Mouse (Mus musculus) layer of hippocampus, adult 18-20 months (tissue): ENCODE measurements around the gene Lurap1. TPM values are rescaled to one million over a fixed set of nuclear protein-coding genes. Genes with fewer than 3 reads are reported as not detected.

Experiments
- DNase-seq, 2 experiments: peaks; one replicate each; pipeline ENCODE4 v3.0.0; 2022; ENCODE audit warnings: low spot score in 2 of 2
- total RNA-seq, 2 experiments: library from RNA; stranded (reverse); gene quantifications; 2 replicates each; pipeline ENCODE4 v1.2.3; 2021

The Lurap1 gene
- total RNA-seq, 2 experiments from 2014 or later = 22.9 to 24.6 TPM

- no peak for DNase-seq
Observed at GRCm38 (mm10) chr4:116162142-116162541, 11.0 kb upstream of the Lurap1 start.

GRCm38 (mm10) chr4:116160769-116161168 is 9.6 kb upstream of the Lurap1 start:
- DNase-seq = peak; percentile 75 to 86

GRCm38 (mm10) chr4:116159912-116160311 is 8.8 kb upstream of the Lurap1 start:
- DNase-seq = no peak

GRCm38 (mm10) chr4:116157882-116158281 is 6.7 kb upstream of the Lurap1 start:
- DNase-seq = no peak

- no peak for DNase-seq
Observed at GRCm38 (mm10) chr4:116152702-116153101, 1.6 kb upstream of the Lurap1 start.

GRCm38 (mm10) chr4:116150862-116151221 is 296 bp downstream of the Lurap1 start:
- no peak for DNase-seq

GRCm38 (mm10) chr4:116150156-116150861 is 829 bp downstream of the Lurap1 start:
- DNase-seq = peak in 1 of 2 experiments; percentile 47

- no peak for DNase-seq
Observed at GRCm38 (mm10) chr4:116149812-116150155, 1.4 kb downstream of the Lurap1 start.

- peak; percentile 64 to 78 for DNase-seq
Observed at GRCm38 (mm10) chr4:116143891-116144717, 7.0 kb downstream of the Lurap1 start.

GRCm38 (mm10) chr4:116143317-116143811 is 7.8 kb downstream of the Lurap1 start:
- no peak for DNase-seq

GRCm38 (mm10) chr4:116142269-116142668 is 8.9 kb downstream of the Lurap1 start:
- DNase-seq = no peak

- no peak for DNase-seq
Observed at GRCm38 (mm10) chr4:116141736-116142135, 9.4 kb downstream of the Lurap1 start.

GRCm38 (mm10) chr4:116140801-116141574 is 10.2 kb downstream of the Lurap1 start:
- no peak for DNase-seq

GRCm38 (mm10) chr4:116137421-116137996 is 13.6 kb downstream of the Lurap1 start:
- DNase-seq = no peak

- peak in 1 of 2 experiments; percentile 43 for DNase-seq
Observed at GRCm38 (mm10) chr4:116134990-116135389, 16.1 kb downstream of the Lurap1 start.

- no peak for DNase-seq
Observed at GRCm38 (mm10) chr4:116133126-116133525, 18.0 kb downstream of the Lurap1 start.

- DNase-seq = no peak
Observed at GRCm38 (mm10) chr4:116127956-116128355, 23.2 kb downstream of the Lurap1 start.

GRCm38 (mm10) chr4:116125803-116126386 is 25.2 kb downstream of the Lurap1 start:
- DNase-seq = peak in 1 of 2 experiments; percentile 26

GRCm38 (mm10) chr4:116123602-116124519 is 27.3 kb downstream of the Lurap1 start, which contains the start of the genes Rad54l and Pomgnt1:
Gene Rad54l, minus strand, starts transcription at chr4:116123690.
Gene Pomgnt1, plus strand, starts transcription at chr4:116123840.
- DNase-seq = peak; percentile 72 to 78

GRCm38 (mm10) chr4:116122762-116123161 is 28.4 kb downstream of the Lurap1 start:
- DNase-seq = no peak
